Mouse (Mus musculus): Measurements from ENCODE around the gene Trim10.

DNA sequence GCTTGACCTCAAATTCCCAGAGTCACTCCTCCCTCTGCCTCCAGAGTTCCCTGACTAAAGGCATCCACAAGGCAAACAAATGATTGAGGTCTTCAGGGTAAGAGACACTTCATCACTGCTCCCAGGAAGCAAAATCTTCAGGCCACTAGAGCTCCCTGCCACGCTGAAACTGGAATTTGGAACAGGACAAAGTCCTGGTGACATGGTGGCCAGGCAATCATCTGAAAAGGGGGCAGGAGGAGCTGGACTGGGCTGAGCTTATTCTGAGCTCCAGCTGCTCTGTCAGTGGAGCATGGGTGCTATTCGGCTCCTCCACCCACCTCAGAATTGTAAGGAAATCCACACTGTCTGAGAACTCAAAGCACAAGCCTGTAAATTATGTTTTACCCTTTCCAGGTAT, 42.7 kb downstream of the Trim10 start:
- TF ChIP-seq TAL1 (IDR thresholded peaks at IDR 0.05; ENCODE audit: low read length), result no peak
- no peak for TF ChIP-seq GATA1 (IDR thresholded peaks at IDR 0.05; ENCODE audit: low read length)

All from erythroblast, embryonic 14.5 days (primary cell).